Mouse (Mus musculus): ENCODE results near the gene Nsun7. TPM values are rescaled to one million over a fixed set of nuclear protein-coding genes. Genes with fewer than 3 reads are reported as not detected.

Nsun7 gene
- polyA plus RNA-seq, 1 experiment from 2014 or later: 0.65 TPM

GRCm38 (mm10) chr5:66294106-66294625 lies 34.5 kb downstream of the Nsun7 start:
- no peak for ATAC-seq (ENCODE audit: insufficient number of reproducible peaks, low FRiP score, low TSS enrichment, low read depth)
- Histone ChIP-seq H3K4me2 (no peak overlapping the region), H3K36me3 (0 out of 2 replicates have a peak, but pooled peaks cover 4% of the 10 kb centered on the region), H3K9ac (no peak overlapping the region), H3K4me3 (no peak overlapping the region), H3K27ac (no peak overlapping the region), H3K27me3 (no peaks in the 10 kb centered on the region), H3K9me3 (no peaks in the 10 kb centered on the region), H3K4me1 (no peaks in the 10 kb centered on the region)
- 86% methylated on average over 11 of the region's 11 CpGs for WGBS

GRCm38 (mm10) chr5:66294952-66295351 lies 35.3 kb downstream of the Nsun7 start:
- Histone ChIP-seq H3K27me3 (no peaks in the 10 kb centered on the region), H3K9me3 (no peaks in the 10 kb centered on the region), H3K36me3 (0 out of 2 replicates have a peak, but pooled peaks cover 4% of the 10 kb centered on the region), H3K4me2 (no peak overlapping the region), H3K4me1 (no peaks in the 10 kb centered on the region), H3K9ac (no peak overlapping the region), H3K4me3 (no peak overlapping the region), H3K27ac (no peak overlapping the region)
- 87% methylated on average over 4 of the region's 4 CpGs for whole genome bisulfite sequencing
- ATAC-seq (ENCODE audit: insufficient number of reproducible peaks, low FRiP score, low TSS enrichment, low read depth): no peak

GRCm38 (mm10) chr5:66296116-66296515 lies 36.4 kb downstream of the Nsun7 start:
- no peaks in the 10 kb centered on the region for H3K4me1 ChIP-seq
- H3K4me3 ChIP-seq: no peak overlapping the region
- no peaks in the 10 kb centered on the region for H3K27me3 ChIP-seq
- H3K9ac ChIP-seq: no peak overlapping the region
- H3K4me2 ChIP-seq: no peak overlapping the region
- H3K9me3 ChIP-seq: no peaks in the 10 kb centered on the region
- 89% methylated on average over 5 of the region's 5 CpGs for WGBS
- peaks cover 6% of the 10 kb centered on the region; the same call in 1 of the 2 replicates for H3K36me3 ChIP-seq
- no peak overlapping the region for H3K27ac ChIP-seq
- ATAC-seq (ENCODE audit: insufficient number of reproducible peaks, low FRiP score, low TSS enrichment, low read depth): no peak

- H3K9me3 ChIP-seq: no peaks in the 10 kb centered on the region
- no peak overlapping the region for H3K9ac ChIP-seq
- no peak overlapping the region for H3K4me3 ChIP-seq
- H3K36me3 ChIP-seq: peaks cover 19% of the 10 kb centered on the region
- no peaks in the 10 kb centered on the region for H3K4me1 ChIP-seq
- no peak overlapping the region for H3K4me2 ChIP-seq
- ATAC-seq (ENCODE audit: insufficient number of reproducible peaks, low FRiP score, low TSS enrichment, low read depth): no peak
- H3K27me3 ChIP-seq: no peaks in the 10 kb centered on the region
- 78% methylated on average over 6 of the region's 6 CpGs for WGBS
- H3K27ac ChIP-seq: no peak overlapping the region
Measured at GRCm38 (mm10) chr5:66298856-66299255, 39.2 kb downstream of the Nsun7 start.

GRCm38 (mm10) chr5:66300576-66300975 lies 40.9 kb downstream of the Nsun7 start:
- WGBS: 80% methylated on average over 13 of the region's 13 CpGs
- no peak for ATAC-seq (ENCODE audit: insufficient number of reproducible peaks, low FRiP score, low TSS enrichment, low read depth)
- H3K9me3 ChIP-seq: no peaks in the 10 kb centered on the region

GRCm38 (mm10) chr5:66302085-66302815 lies 42.6 kb downstream of the Nsun7 start:
- no peak overlapping the region for H3K4me3 ChIP-seq
- H3K4me1 ChIP-seq: no peaks in the 10 kb centered on the region
- WGBS: 92% methylated on average over 21 of the region's 21 CpGs
- H3K27ac ChIP-seq: no peak overlapping the region
- H3K9me3 ChIP-seq: no peaks in the 10 kb centered on the region
- no peak overlapping the region for H3K4me2 ChIP-seq
- H3K36me3 ChIP-seq: peaks cover 22% of the 10 kb centered on the region
- H3K27me3 ChIP-seq: no peaks in the 10 kb centered on the region
- ATAC-seq (ENCODE audit: insufficient number of reproducible peaks, low FRiP score, low TSS enrichment, low read depth): no peak
- H3K9ac ChIP-seq: no peak overlapping the region

More at GRCm38 (mm10) chr5:66300576-66300975, 40.9 kb downstream of the Nsun7 start:
- no peaks in the 10 kb centered on the region for H3K4me1 ChIP-seq
- no peak overlapping the region for H3K4me3 ChIP-seq
- peaks cover 21% of the 10 kb centered on the region for H3K36me3 ChIP-seq
- no peaks in the 10 kb centered on the region for H3K27me3 ChIP-seq
- no peak overlapping the region for H3K9ac ChIP-seq
- no peak overlapping the region for H3K27ac ChIP-seq
- H3K4me2 ChIP-seq: no peak overlapping the region

GRCm38 (mm10) chr5:66302873-66303272 lies 43.2 kb downstream of the Nsun7 start:
- Histone ChIP-seq H3K36me3 (peaks cover 26% of the 10 kb centered on the region), H3K27me3 (no peaks in the 10 kb centered on the region), H3K4me1 (no peaks in the 10 kb centered on the region), H3K4me3 (no peak overlapping the region), H3K9me3 (no peaks in the 10 kb centered on the region), H3K9ac (no peak overlapping the region), H3K27ac (no peak overlapping the region), H3K4me2 (no peak overlapping the region)
- ATAC-seq (ENCODE audit: insufficient number of reproducible peaks, low FRiP score, low TSS enrichment, low read depth): no peak
- WGBS: 94% methylated on average over 2 of the region's 2 CpGs

GRCm38 (mm10) chr5:66304300-66305067 lies 44.8 kb downstream of the Nsun7 start:
- no peaks in the 10 kb centered on the region for H3K4me1 ChIP-seq
- no peaks in the 10 kb centered on the region for H3K27me3 ChIP-seq
- no peak overlapping the region for H3K9ac ChIP-seq
- WGBS: 75% methylated on average over 11 of the region's 11 CpGs
- no peak overlapping the region for H3K4me3 ChIP-seq
- H3K27ac ChIP-seq: no peak overlapping the region
- no peak overlapping the region for H3K4me2 ChIP-seq
- ATAC-seq (ENCODE audit: insufficient number of reproducible peaks, low FRiP score, low TSS enrichment, low read depth): no peak
- no peaks in the 10 kb centered on the region for H3K9me3 ChIP-seq
- peaks cover 28% of the 10 kb centered on the region for H3K36me3 ChIP-seq

- Histone ChIP-seq H3K4me3 (no peak overlapping the region), H3K27ac (no peak overlapping the region), H3K36me3 (peaks cover 26% of the 10 kb centered on the region), H3K27me3 (no peaks in the 10 kb centered on the region), H3K4me1 (no peaks in the 10 kb centered on the region), H3K9me3 (no peaks in the 10 kb centered on the region), H3K4me2 (no peak overlapping the region), H3K9ac (no peak overlapping the region)
- no peak for ATAC-seq (ENCODE audit: insufficient number of reproducible peaks, low FRiP score, low TSS enrichment, low read depth)
- 69% methylated on average over 8 of the region's 8 CpGs for WGBS
Measured at GRCm38 (mm10) chr5:66305511-66305910, 45.8 kb downstream of the Nsun7 start.

GRCm38 (mm10) chr5:66310328-66310727 lies 50.6 kb downstream of the Nsun7 start:
- H3K9me3 ChIP-seq: no peaks in the 10 kb centered on the region
- no peak for ATAC-seq (ENCODE audit: insufficient number of reproducible peaks, low FRiP score, low TSS enrichment, low read depth)
- H3K27me3 ChIP-seq: no peaks in the 10 kb centered on the region
- H3K9ac ChIP-seq: no peak overlapping the region
- H3K27ac ChIP-seq: no peak overlapping the region
- H3K4me3 ChIP-seq: no peak overlapping the region
- peaks cover 25% of the 10 kb centered on the region for H3K36me3 ChIP-seq
- 75% methylated on average over 9 of the region's 9 CpGs for WGBS
- H3K4me1 ChIP-seq: no peaks in the 10 kb centered on the region
- H3K4me2 ChIP-seq: no peak overlapping the region

- no peaks in the 10 kb centered on the region for H3K27me3 ChIP-seq
- no peaks in the 10 kb centered on the region for H3K4me1 ChIP-seq
- no peak overlapping the region for H3K4me2 ChIP-seq
- 92% methylated on average over 11 of the region's 11 CpGs for WGBS
- H3K36me3 ChIP-seq: peaks cover 25% of the 10 kb centered on the region
- H3K27ac ChIP-seq: no peak overlapping the region
- H3K9me3 ChIP-seq: no peaks in the 10 kb centered on the region
- no peak overlapping the region for H3K9ac ChIP-seq
- H3K4me3 ChIP-seq: no peak overlapping the region
- no peak for ATAC-seq (ENCODE audit: insufficient number of reproducible peaks, low FRiP score, low TSS enrichment, low read depth)
Measured at GRCm38 (mm10) chr5:66310806-66311205, 51.1 kb downstream of the Nsun7 start.

GRCm38 (mm10) chr5:66315791-66316190 lies 56.1 kb downstream of the Nsun7 start:
- H3K4me3 ChIP-seq: no peak overlapping the region
- 88% methylated on average over 5 of the region's 5 CpGs for WGBS
- no peak for ATAC-seq (ENCODE audit: insufficient number of reproducible peaks, low FRiP score, low TSS enrichment, low read depth)
- H3K9me3 ChIP-seq: no peaks in the 10 kb centered on the region
- no peak overlapping the region for H3K9ac ChIP-seq
- no peak overlapping the region for H3K27ac ChIP-seq
- H3K4me1 ChIP-seq: 0 out of 2 replicates have a peak, but pooled peaks cover 4% of the 10 kb centered on the region
- H3K27me3 ChIP-seq: no peaks in the 10 kb centered on the region
- no peak overlapping the region for H3K4me2 ChIP-seq
- peaks cover 12% of the 10 kb centered on the region; the same call in 1 of the 2 replicates for H3K36me3 ChIP-seq

All from limb, embryonic 15.5 days (tissue).